Mouse (Mus musculus): Measurements from ENCODE around the gene Prkd1. TPM values are rescaled to one million over a fixed set of nuclear protein-coding genes. Genes with fewer than 3 reads are reported as not detected.
"Not testable (repeated sequence)": the region's sequence is repeated elsewhere in the genome, so short reads cannot be mapped to it uniquely, and the experiment has no call there.

Prkd1 gene
- polyA plus RNA-seq (2014; fragmentation: Nextera tagmentation; extraction: Ambion mirVana), result 2.4 and 2.5 TPM in 2 replicates

DNA sequence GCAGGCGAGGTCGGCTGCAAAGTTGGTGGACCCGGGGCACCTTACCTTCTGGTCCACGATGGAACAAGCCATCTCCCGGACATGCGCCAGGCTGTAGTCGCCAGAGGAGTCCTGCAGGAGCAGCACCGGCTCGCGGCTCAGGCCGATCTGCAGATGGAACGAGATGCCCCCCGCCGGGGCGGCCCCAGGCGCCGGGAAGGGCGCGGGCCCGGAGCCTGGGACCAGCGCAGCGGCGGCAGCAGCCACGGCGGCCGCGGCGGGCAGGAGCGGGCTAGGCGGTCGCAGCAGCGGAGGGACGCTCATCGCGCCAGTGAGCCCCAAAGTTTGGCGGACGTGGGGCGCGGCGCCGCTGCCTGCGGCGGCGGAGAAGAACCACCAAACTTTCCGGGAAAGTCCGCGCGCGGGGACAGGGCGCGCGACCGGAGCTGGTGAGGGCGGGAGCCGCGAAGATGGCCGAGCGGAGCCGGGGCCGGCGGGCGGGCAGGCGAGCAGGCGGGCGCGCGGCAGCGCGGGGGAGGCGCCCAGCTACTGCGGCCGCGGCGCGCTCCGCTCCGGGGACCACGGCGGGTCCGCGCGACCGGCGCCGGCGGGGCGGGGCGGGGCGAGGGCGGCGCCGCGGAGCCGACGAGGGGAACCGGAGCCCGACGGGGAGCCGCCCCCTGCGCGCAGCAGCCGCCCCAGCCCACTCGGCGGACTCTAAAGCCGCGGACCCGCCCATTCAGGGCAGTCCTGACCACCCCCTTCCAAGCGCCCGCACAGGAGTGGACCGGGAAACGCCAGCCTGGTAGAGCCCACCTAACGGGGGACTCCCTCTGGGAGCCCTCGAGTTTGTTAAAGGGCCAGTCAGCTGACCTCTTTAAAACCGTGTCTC is at the start of gene Prkd1:
Prkd1 (minus strand) TSS at position 428 of the 871 bp plus-strand sequence.
- no peak within 1 kb of the TSS for H3K27ac ChIP-seq
- H3K9ac ChIP-seq, result peak within 1 kb of the TSS; percentile 69
- under 1% methylated on average over 80 of the region's 114 CpGs for WGBS
- H3K4me1 ChIP-seq (replicated peaks; ENCODE audit: control insufficient read depth, insufficient read depth, low read length), result 0 out of 2 replicates have a peak, but pooled peaks cover 7% of the 10 kb centered on the region
- H3K4me3 ChIP-seq (replicated peaks; ENCODE audit: low read length), result peak within 1 kb of the TSS; percentile 82
- H3K36me3 ChIP-seq (replicated peaks; ENCODE audit: control insufficient read depth, insufficient read depth), result no peaks in the 10 kb centered on the region
- peak; percentile 92 for ATAC-seq (ENCODE audit: low FRiP score)
- peak within 1 kb of the TSS; percentile 96 for H3K4me2 ChIP-seq (replicated peaks)
- DNase-seq (ENCODE audit: low spot score), result peak; percentile 40
- H3K27me3 ChIP-seq (ENCODE audit: control insufficient read depth, insufficient read depth, low read length), result peaks cover 11% of the 10 kb centered on the region; the same call in 1 of the 2 replicates
- no peaks in the 10 kb centered on the region for H3K9me3 ChIP-seq (ENCODE audit: control insufficient read depth, low read length)

DNA sequence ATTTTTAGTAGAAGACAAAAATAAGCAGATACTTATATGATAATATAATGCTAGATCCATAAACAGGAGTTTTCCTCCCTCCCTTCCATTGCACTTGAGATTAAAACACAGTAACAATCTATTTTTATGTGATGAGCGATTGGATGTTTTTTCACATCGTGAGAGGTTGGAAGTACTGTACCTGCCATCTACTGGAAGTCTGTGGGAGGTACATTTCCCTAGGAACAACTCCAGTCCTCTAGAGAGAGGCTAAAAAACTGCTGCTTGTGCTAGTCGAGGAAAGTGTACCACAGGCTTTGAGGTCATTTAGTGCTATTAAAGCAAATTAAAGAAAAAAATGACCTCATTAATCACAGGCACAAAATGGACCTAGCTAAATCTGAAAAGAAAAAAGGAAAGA is 48.6 kb upstream of the Prkd1 start:
- Histone ChIP-seq H3K27ac (no peak overlapping the region), H3K9ac (no peak overlapping the region), H3K4me2 (replicated peaks) (no peak overlapping the region), H3K4me3 (replicated peaks; ENCODE audit: low read length) (no peak overlapping the region), H3K4me1 (replicated peaks; ENCODE audit: control insufficient read depth, insufficient read depth, low read length) (no peaks in the 10 kb centered on the region), H3K27me3 (ENCODE audit: control insufficient read depth, insufficient read depth, low read length) (no peaks in the 10 kb centered on the region), H3K36me3 (replicated peaks; ENCODE audit: control insufficient read depth, insufficient read depth) (no peaks in the 10 kb centered on the region), H3K9me3 (ENCODE audit: control insufficient read depth, low read length) (no peaks in the 10 kb centered on the region)
- DNase-seq (ENCODE audit: low spot score), result peak; percentile 57
- WGBS, result 23% methylated on average over 3 of the region's 3 CpGs
- ATAC-seq (ENCODE audit: low FRiP score), result peak; percentile 57; the same call in 1 of the 2 replicates

DNA sequence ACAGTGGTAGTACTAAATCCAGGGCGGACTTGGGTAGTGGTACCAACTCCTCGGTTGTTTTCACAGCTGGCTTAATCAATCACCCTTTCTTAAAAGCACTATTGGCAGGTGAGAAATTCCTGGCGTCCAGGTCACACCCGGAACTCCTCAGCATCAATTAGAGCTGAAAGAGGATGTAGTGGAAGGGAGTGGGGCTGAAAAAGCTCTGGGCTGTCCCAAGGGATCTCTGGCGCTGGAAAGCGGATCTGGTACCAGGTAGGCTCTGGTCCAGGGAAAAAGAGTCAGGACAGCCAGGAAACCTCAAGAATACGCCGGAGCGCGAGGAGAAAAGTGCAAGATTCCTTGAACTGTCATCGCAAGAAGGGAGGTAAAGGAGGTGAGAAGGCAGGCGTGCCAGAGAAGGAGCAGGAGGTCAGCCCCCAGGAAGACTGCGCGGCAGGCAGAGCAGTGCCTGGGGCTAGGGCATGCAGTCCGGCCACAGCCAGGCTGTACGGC is 675 bp downstream of the Prkd1 start:
- 0 out of 2 replicates have a peak, but pooled peaks cover 7% of the 10 kb centered on the region for H3K4me1 ChIP-seq (replicated peaks; ENCODE audit: control insufficient read depth, insufficient read depth, low read length)
- WGBS, result under 1% methylated on average over 16 of the region's 16 CpGs
- H3K27me3 ChIP-seq (ENCODE audit: control insufficient read depth, insufficient read depth, low read length), result peaks cover 11% of the 10 kb centered on the region; the same call in 1 of the 2 replicates
- ATAC-seq (ENCODE audit: low FRiP score) (peak; percentile 78), DNase-seq (ENCODE audit: low spot score) (no peak)
- H3K4me3 ChIP-seq (replicated peaks; ENCODE audit: low read length), result peak overlapping the region; percentile 82
- H3K36me3 ChIP-seq (replicated peaks; ENCODE audit: control insufficient read depth, insufficient read depth), result no peaks in the 10 kb centered on the region
- peak overlapping the region; percentile 96 for H3K4me2 ChIP-seq (replicated peaks)
- no peak overlapping the region for H3K27ac ChIP-seq
- H3K9ac ChIP-seq, result peak overlapping the region; percentile 69
- H3K9me3 ChIP-seq (ENCODE audit: control insufficient read depth, low read length), result no peaks in the 10 kb centered on the region

DNA sequence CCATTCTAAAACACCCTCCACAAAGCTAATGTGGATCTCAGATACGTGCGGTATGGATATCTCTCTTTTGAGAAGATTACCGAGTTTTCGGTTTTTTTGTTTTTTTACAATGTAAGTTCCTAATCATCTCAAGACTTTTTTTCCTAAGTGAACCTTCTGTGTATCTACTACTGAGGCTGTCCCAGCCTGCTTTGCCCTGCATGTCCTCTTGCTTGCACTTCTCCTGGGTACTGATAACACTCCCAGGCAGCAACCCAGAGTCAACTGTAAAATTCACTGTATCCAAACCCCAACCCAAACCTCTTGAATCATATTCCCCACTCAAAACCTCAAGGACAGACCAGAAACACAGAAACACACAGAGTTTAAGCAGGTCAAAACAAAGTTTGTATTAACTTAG is 2.0 kb downstream of the Prkd1 start:
- H3K27me3 ChIP-seq (ENCODE audit: control insufficient read depth, insufficient read depth, low read length), result peaks cover 11% of the 10 kb centered on the region; the same call in 1 of the 2 replicates
- no peaks in the 10 kb centered on the region for H3K36me3 ChIP-seq (replicated peaks; ENCODE audit: control insufficient read depth, insufficient read depth)
- no peaks in the 10 kb centered on the region for H3K9me3 ChIP-seq (ENCODE audit: control insufficient read depth, low read length)
- H3K9ac ChIP-seq, result no peak overlapping the region
- 0 out of 2 replicates have a peak, but pooled peaks cover 7% of the 10 kb centered on the region for H3K4me1 ChIP-seq (replicated peaks; ENCODE audit: control insufficient read depth, insufficient read depth, low read length)
- no peak overlapping the region for H3K4me3 ChIP-seq (replicated peaks; ENCODE audit: low read length)
- no peak for DNase-seq (ENCODE audit: low spot score)
- no peak overlapping the region for H3K4me2 ChIP-seq (replicated peaks)
- WGBS, result 96% methylated on average over 4 of the region's 4 CpGs
- no peak for ATAC-seq (ENCODE audit: low FRiP score)
- H3K27ac ChIP-seq, result no peak overlapping the region

DNA sequence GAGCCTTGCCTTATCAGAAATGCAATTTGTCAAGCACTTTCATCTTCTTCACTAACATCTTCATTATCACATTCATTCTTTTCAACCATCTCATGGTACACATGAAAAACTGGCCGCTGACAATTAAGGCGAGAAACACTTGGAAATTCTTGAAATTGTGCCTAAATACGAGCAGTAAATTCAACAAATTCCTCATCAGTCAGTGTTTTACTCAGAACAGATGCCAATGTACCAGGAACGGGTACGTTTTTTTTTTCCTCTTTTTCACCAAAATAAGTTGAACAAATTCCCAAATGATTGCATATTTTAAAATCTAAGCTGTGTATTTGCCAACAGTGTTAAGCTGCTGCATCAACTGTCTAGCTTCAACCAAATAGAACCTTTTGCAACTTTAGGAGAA is 6.2 kb downstream of the Prkd1 start:
- no peak overlapping the region for H3K9ac ChIP-seq
- ATAC-seq (ENCODE audit: low FRiP score) (no peak), DNase-seq (ENCODE audit: low spot score) (no peak)
- H3K9me3 ChIP-seq (ENCODE audit: control insufficient read depth, low read length), result 0 out of 2 replicates have a peak, but pooled peaks cover under 1% of the 10 kb centered on the region
- no peak overlapping the region for H3K4me3 ChIP-seq (replicated peaks; ENCODE audit: low read length)
- 0 out of 2 replicates have a peak, but pooled peaks cover under 1% of the 10 kb centered on the region for H3K4me1 ChIP-seq (replicated peaks; ENCODE audit: control insufficient read depth, insufficient read depth, low read length)
- H3K36me3 ChIP-seq (replicated peaks; ENCODE audit: control insufficient read depth, insufficient read depth), result no peaks in the 10 kb centered on the region
- no peak overlapping the region for H3K27ac ChIP-seq
- no peak overlapping the region for H3K4me2 ChIP-seq (replicated peaks)
- WGBS, result 86% methylated on average over 5 of the region's 5 CpGs
- H3K27me3 ChIP-seq (ENCODE audit: control insufficient read depth, insufficient read depth, low read length), result peaks cover 8% of the 10 kb centered on the region; the same call in 1 of the 2 replicates

DNA sequence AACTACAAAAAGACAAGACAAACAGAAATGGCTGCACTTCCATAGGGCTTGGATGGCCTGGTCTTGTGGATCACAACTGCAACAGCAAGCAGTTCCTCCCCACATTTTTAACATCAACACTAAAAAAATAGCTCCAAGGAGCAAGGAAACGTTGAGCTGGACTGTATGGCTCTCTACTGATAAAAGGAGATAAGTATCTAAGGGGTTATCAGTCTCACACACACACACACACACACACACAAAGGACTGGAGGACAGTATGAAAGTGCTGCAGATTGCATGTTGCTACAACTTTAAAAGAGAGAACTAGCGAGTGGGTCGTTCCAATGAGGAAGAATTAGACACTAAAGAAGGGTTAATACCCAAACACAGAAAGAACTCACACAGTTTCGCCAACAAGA is 8.7 kb downstream of the Prkd1 start:
- ATAC-seq (ENCODE audit: low FRiP score), result no peak
- H3K27ac ChIP-seq, result no peak overlapping the region
- no peaks in the 10 kb centered on the region for H3K36me3 ChIP-seq (replicated peaks; ENCODE audit: control insufficient read depth, insufficient read depth)
- no peak overlapping the region for H3K9ac ChIP-seq
- no peak overlapping the region for H3K4me3 ChIP-seq (replicated peaks; ENCODE audit: low read length)
- no peak overlapping the region for H3K4me2 ChIP-seq (replicated peaks)
- H3K4me1 ChIP-seq (replicated peaks; ENCODE audit: control insufficient read depth, insufficient read depth, low read length), result no peaks in the 10 kb centered on the region
- DNase-seq (ENCODE audit: low spot score), result no peak
- 85% methylated on average over 4 of the region's 4 CpGs for WGBS
- 0 out of 2 replicates have a peak, but pooled peaks cover 2% of the 10 kb centered on the region for H3K9me3 ChIP-seq (ENCODE audit: control insufficient read depth, low read length)
- no peaks in the 10 kb centered on the region for H3K27me3 ChIP-seq (ENCODE audit: control insufficient read depth, insufficient read depth, low read length)

DNA sequence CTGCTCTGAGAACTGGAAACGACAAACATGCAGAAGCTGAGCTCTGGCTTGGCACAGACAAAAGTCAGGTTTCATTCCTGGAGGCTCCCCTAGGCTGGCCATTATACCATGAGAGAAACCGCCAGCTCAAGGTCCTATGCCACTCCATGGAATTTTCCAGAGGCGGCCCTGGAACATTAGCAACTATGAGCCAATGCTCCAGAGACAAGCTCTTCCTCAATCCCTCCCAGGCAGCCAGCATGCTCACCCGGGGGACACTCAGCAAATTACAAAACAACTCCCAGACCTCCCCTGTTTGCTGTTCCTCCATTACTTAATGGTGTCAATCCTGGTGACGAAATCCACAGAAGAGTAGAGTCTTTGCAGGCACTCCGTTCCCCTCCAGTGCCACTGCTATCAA is 14.5 kb downstream of the Prkd1 start:
- Histone ChIP-seq H3K27ac (no peak overlapping the region), H3K36me3 (replicated peaks; ENCODE audit: control insufficient read depth, insufficient read depth) (no peaks in the 10 kb centered on the region), H3K4me1 (replicated peaks; ENCODE audit: control insufficient read depth, insufficient read depth, low read length) (no peaks in the 10 kb centered on the region), H3K27me3 (ENCODE audit: control insufficient read depth, insufficient read depth, low read length) (no peaks in the 10 kb centered on the region), H3K9ac (no peak overlapping the region), H3K9me3 (ENCODE audit: control insufficient read depth, low read length) (0 out of 2 replicates have a peak, but pooled peaks cover 2% of the 10 kb centered on the region), H3K4me2 (replicated peaks) (no peak overlapping the region), H3K4me3 (replicated peaks; ENCODE audit: low read length) (no peak overlapping the region)
- WGBS, result 83% methylated on average over 6 of the region's 6 CpGs
- no peak for ATAC-seq (ENCODE audit: low FRiP score)
- DNase-seq (ENCODE audit: low spot score), result no peak

DNA sequence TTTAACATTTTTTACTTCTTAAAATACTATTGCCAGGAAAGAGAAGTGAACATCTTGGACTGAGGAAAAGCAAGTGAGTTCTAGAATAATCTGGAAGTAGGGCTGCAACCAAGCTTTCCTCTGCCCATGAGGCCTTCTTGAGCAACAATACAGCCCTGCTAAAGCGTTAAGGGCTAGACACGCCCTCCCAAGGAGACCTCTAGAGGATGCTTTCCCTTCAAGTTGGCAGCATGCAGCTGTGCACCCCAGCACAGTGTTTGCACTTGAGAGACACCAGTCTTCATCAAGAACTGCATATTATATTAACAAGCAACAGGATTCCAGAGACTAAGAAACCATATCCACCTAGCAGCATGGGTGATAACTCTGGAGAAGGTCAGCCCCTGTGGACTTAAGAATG is 22.8 kb downstream of the Prkd1 start:
- WGBS, result 58% methylated on average over 2 of the region's 2 CpGs
- not testable (repeated sequence) for H3K9me3 ChIP-seq (ENCODE audit: control insufficient read depth, low read length); DNase-seq (ENCODE audit: low spot score); H3K4me1 ChIP-seq (replicated peaks; ENCODE audit: control insufficient read depth, insufficient read depth, low read length); H3K27ac ChIP-seq; H3K4me3 ChIP-seq (replicated peaks; ENCODE audit: low read length); H3K27me3 ChIP-seq (ENCODE audit: control insufficient read depth, insufficient read depth, low read length); ATAC-seq (ENCODE audit: low FRiP score); H3K36me3 ChIP-seq (replicated peaks; ENCODE audit: control insufficient read depth, insufficient read depth); H3K4me2 ChIP-seq (replicated peaks); H3K9ac ChIP-seq

DNA sequence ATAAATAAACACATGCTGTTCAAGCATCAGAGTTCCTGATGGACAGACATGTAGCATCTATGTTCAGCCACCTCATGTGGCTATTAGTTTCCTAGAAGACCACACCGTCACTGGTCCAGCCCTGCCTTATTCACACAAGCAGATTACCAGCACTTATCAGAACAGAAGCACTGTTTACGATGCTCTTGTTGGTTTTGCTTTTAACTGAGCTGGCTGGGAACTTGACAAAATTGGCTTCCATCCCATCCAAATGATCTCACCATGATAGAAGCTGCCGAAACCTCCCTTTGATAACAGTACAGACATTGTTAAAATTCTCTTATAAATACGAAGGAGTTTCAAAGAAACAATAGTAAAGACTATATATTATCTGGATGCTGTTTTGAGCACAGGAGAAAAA is 24.7 kb downstream of the Prkd1 start:
- Histone ChIP-seq H3K9ac (no peak overlapping the region), H3K4me2 (replicated peaks) (no peak overlapping the region), H3K27ac (no peak overlapping the region), H3K9me3 (ENCODE audit: control insufficient read depth, low read length) (no peaks in the 10 kb centered on the region), H3K27me3 (ENCODE audit: control insufficient read depth, insufficient read depth, low read length) (no peaks in the 10 kb centered on the region), H3K4me1 (replicated peaks; ENCODE audit: control insufficient read depth, insufficient read depth, low read length) (no peaks in the 10 kb centered on the region), H3K36me3 (replicated peaks; ENCODE audit: control insufficient read depth, insufficient read depth) (no peaks in the 10 kb centered on the region), H3K4me3 (replicated peaks; ENCODE audit: low read length) (no peak overlapping the region)
- 60% methylated on average over 4 of the region's 4 CpGs for WGBS
- ATAC-seq (ENCODE audit: low FRiP score) (no peak), DNase-seq (ENCODE audit: low spot score) (no peak)
